7 mouse cellular contexts compared by ENCODE assay signal in genomic region chr1:36445508-36445907, GRCm38 (mm10). TPM values are rescaled to one million over a fixed set of nuclear protein-coding genes. Genes with fewer than 3 reads are reported as not detected.
A peak's percentile ranks its signal among the peaks of the same experiment; 100 is the strongest.
DNase-seq lines count a peak whose midpoint lies in the region; ATAC-seq and TF ChIP-seq lines count a peak whose summit lies in the region.

No protein-coding gene starts in this region.

- no peaks in the 10 kb centered on the region for H3K9me3 ChIP-seq in lung, embryonic 16.5 days (ENCODE audit: control insufficient read depth, low read length)
- no peaks in the 10 kb centered on the region for H3K9me3 ChIP-seq in forebrain, embryonic 11.5 days (ENCODE audit: control insufficient read depth, low read length)
- H3K9me3 ChIP-seq in limb, embryonic 14.5 days (ENCODE audit: control insufficient read depth, low read length): no peaks in the 10 kb centered on the region
- no peaks in the 10 kb centered on the region for H3K9me3 ChIP-seq in stomach, embryonic 16.5 days (replicated peaks; ENCODE audit: control insufficient read depth, low read length)

- ATAC-seq in lung, embryonic 16.5 days (ENCODE audit: low read depth): no peak
- ATAC-seq in forebrain, embryonic 11.5 days (replicated peaks; ENCODE audit: low FRiP score): peak; percentile 52; the same call in 1 of the 2 replicates
- no peak for ATAC-seq in limb, embryonic 14.5 days (ENCODE audit: low FRiP score, low read depth)
- no peak for ATAC-seq in stomach, embryonic 16.5 days (ENCODE audit: insufficient read depth, low FRiP score)

- no peak overlapping the region for H3K9ac ChIP-seq in lung, embryonic 16.5 days (ENCODE audit: low read length)
- H3K9ac ChIP-seq in forebrain, embryonic 11.5 days (ENCODE audit: low read length): 0 out of 2 replicates have a peak overlapping the region, but pooled peaks have one; percentile 10
- H3K9ac ChIP-seq in limb, embryonic 14.5 days (ENCODE audit: low read depth, low read length, severe bottlenecking): no peak overlapping the region
- no peak overlapping the region for H3K9ac ChIP-seq in stomach, embryonic 16.5 days (ENCODE audit: low read length)

- H3K4me1 ChIP-seq in lung, embryonic 16.5 days (replicated peaks; ENCODE audit: control insufficient read depth, insufficient read depth, low read length): 0 out of 2 replicates have a peak, but pooled peaks cover 4% of the 10 kb centered on the region
- H3K4me1 ChIP-seq in forebrain, embryonic 11.5 days (replicated peaks; ENCODE audit: control insufficient read depth, insufficient read depth, low read length): no peaks in the 10 kb centered on the region
- peaks cover 3% of the 10 kb centered on the region; the same call in 1 of the 2 replicates for H3K4me1 ChIP-seq in limb, embryonic 14.5 days (ENCODE audit: control insufficient read depth, insufficient read depth, low read length)
- H3K4me1 ChIP-seq in stomach, embryonic 16.5 days (ENCODE audit: control insufficient read depth, insufficient read depth, low read length): peaks cover 10% of the 10 kb centered on the region; the same call in 1 of the 2 replicates

- 39% methylated on average over 8 of the region's 8 CpGs for WGBS in lung, embryonic 16.5 days
- 45% methylated on average over 8 of the region's 8 CpGs for WGBS in forebrain, embryonic 11.5 days
- WGBS in limb, embryonic 14.5 days: 41% methylated on average over 8 of the region's 8 CpGs
- 38% methylated on average over 8 of the region's 8 CpGs for WGBS in stomach, embryonic 16.5 days

- DNase-seq in lung, postnatal 36 days: no peak
- no peak for DNase-seq in forebrain, embryonic 11.5 days (ENCODE audit: low spot score)
- no peak for DNase-seq in limb, embryonic 14.5 days (ENCODE audit: low spot score)
- DNase-seq in gastrocnemius, postnatal 4 days (ENCODE audit: low spot score in 2 of 2): no peak
- no peak for DNase-seq in left cerebral cortex, postnatal 36 days (ENCODE audit: low spot score in 2 of 2)

- peak overlapping the region; percentile 4; the same call in 1 of the 2 replicates for H3K4me2 ChIP-seq in lung, embryonic 16.5 days (ENCODE audit: low read depth, low read length)
- H3K4me2 ChIP-seq in forebrain, embryonic 11.5 days (ENCODE audit: low read depth, low read length, severe bottlenecking): peak overlapping the region; percentile 32
- H3K4me2 ChIP-seq in limb, embryonic 14.5 days (replicated peaks; ENCODE audit: low read depth, low read length, severe bottlenecking): no peak overlapping the region; the same call in 1 of the 2 replicates
- peak overlapping the region; percentile 41 for H3K4me2 ChIP-seq in stomach, embryonic 16.5 days (ENCODE audit: low read depth, low read length)

- H3K27me3 ChIP-seq in lung, embryonic 16.5 days (ENCODE audit: control insufficient read depth, insufficient read depth, low read depth, low read length): no peaks in the 10 kb centered on the region
- H3K27me3 ChIP-seq in forebrain, embryonic 11.5 days (ENCODE audit: control insufficient read depth, insufficient read depth, low read length): no peaks in the 10 kb centered on the region
- H3K27me3 ChIP-seq in limb, embryonic 14.5 days (ENCODE audit: control insufficient read depth, insufficient read depth, low read length): no peaks in the 10 kb centered on the region
- no peaks in the 10 kb centered on the region for H3K27me3 ChIP-seq in stomach, embryonic 16.5 days (ENCODE audit: control insufficient read depth, insufficient read depth, low read length)

- intact Hi-C loops in left cerebral cortex, postnatal 36 days (cut with DNase I): loop anchor here (5.0 kb wide), 1 partner anchor 67 kb away; the partner anchor contains the start of gene Cnnm3

- H3K27ac ChIP-seq in lung, embryonic 16.5 days (ENCODE audit: low read length): no peak overlapping the region
- peak overlapping the region; percentile 60; the same call in 1 of the 2 replicates for H3K27ac ChIP-seq in forebrain, embryonic 11.5 days (ENCODE audit: low read depth, low read length)
- H3K27ac ChIP-seq in limb, embryonic 14.5 days (replicated peaks; ENCODE audit: low read depth, low read length): no peak overlapping the region; the same call in 1 of the 2 replicates
- peak overlapping the region; percentile 51; the same call in 1 of the 2 replicates for H3K27ac ChIP-seq in stomach, embryonic 16.5 days (ENCODE audit: low read length)

- TF ChIP-seq POLR2A in limb, embryonic 14.5 days (IDR thresholded peaks at IDR 0.05; ENCODE audit: borderline replicate concordance, extremely low read depth, insufficient read depth, insufficient read length): no peak

- no peaks in the 10 kb centered on the region for H3K36me3 ChIP-seq in lung, embryonic 16.5 days (ENCODE audit: control insufficient read depth, insufficient read depth, low read length)
- no peaks in the 10 kb centered on the region for H3K36me3 ChIP-seq in forebrain, embryonic 11.5 days (ENCODE audit: control insufficient read depth, insufficient read depth, low read length)
- H3K36me3 ChIP-seq in limb, embryonic 14.5 days (ENCODE audit: control insufficient read depth, insufficient read depth, low read length): peaks cover 18% of the 10 kb centered on the region; the same call in 1 of the 2 replicates
- no peaks in the 10 kb centered on the region for H3K36me3 ChIP-seq in stomach, embryonic 16.5 days (ENCODE audit: control insufficient read depth, insufficient read depth, low read length)

- peak overlapping the region; percentile 83; the same call in 1 of the 2 replicates for H3K4me3 ChIP-seq in lung, embryonic 16.5 days (ENCODE audit: low read length)
- no peak overlapping the region for H3K4me3 ChIP-seq in forebrain, embryonic 11.5 days (ENCODE audit: low read depth, low read length)
- 0 out of 2 replicates have a peak overlapping the region, but pooled peaks have one; percentile 79 for H3K4me3 ChIP-seq in limb, embryonic 14.5 days (replicated peaks; ENCODE audit: low read length)
- H3K4me3 ChIP-seq in stomach, embryonic 16.5 days (replicated peaks; ENCODE audit: low read length): peak overlapping the region; percentile 87

RNA-seq across cellular contexts. Expression of gene Lman2l, which starts 0.4 kb away (rescaled TPM):
- 45.6 and 48.5 TPM in 2 replicates for polyA plus RNA-seq in lung, embryonic 16.5 days (2015; fragmentation: Nextera tagmentation; extraction: Ambion mirVana)
- 37.4 and 40.9 TPM in 2 replicates for polyA plus RNA-seq in forebrain, embryonic 11.5 days (2014; fragmentation: Nextera tagmentation; extraction: Ambion mirVana)
- 32.2 and 40.7 TPM in 2 replicates for polyA plus RNA-seq in limb, embryonic 14.5 days (2012; rRNA removed)
- 26.7 and 30.7 TPM in 2 replicates for polyA plus RNA-seq in limb, embryonic 14.5 days (2014; fragmentation: Nextera tagmentation; extraction: Ambion mirVana)
- 37.8 and 39.2 TPM in 2 replicates for polyA plus RNA-seq in stomach, embryonic 16.5 days (2015; fragmentation: Nextera tagmentation; extraction: Ambion mirVana)
- total RNA-seq in gastrocnemius, postnatal 4 days (2021): 10 to 100 TPM; 18.1 to 23.0 TPM
- total RNA-seq in left cerebral cortex, postnatal 36 days (2021): 10 to 100 TPM; 34.3 to 43.6 TPM

RNA-seq across cellular contexts. Expression of gene Cnnm4, which starts 25.9 kb away (rescaled TPM):
- polyA plus RNA-seq in lung, embryonic 16.5 days (2015; fragmentation: Nextera tagmentation; extraction: Ambion mirVana): 12.3 and 13.0 TPM in 2 replicates
- 14.6 and 15.0 TPM in 2 replicates for polyA plus RNA-seq in forebrain, embryonic 11.5 days (2014; fragmentation: Nextera tagmentation; extraction: Ambion mirVana)
- polyA plus RNA-seq in limb, embryonic 14.5 days (2012; rRNA removed): 7.3 and 9.4 TPM in 2 replicates
- 13.1 and 15.1 TPM in 2 replicates for polyA plus RNA-seq in limb, embryonic 14.5 days (2014; fragmentation: Nextera tagmentation; extraction: Ambion mirVana)
- polyA plus RNA-seq in stomach, embryonic 16.5 days (2015; fragmentation: Nextera tagmentation; extraction: Ambion mirVana): 16.7 and 18.5 TPM in 2 replicates
- 1 to 10 TPM; 6.9 to 8.1 TPM for total RNA-seq in gastrocnemius, postnatal 4 days (2021)
- total RNA-seq in left cerebral cortex, postnatal 36 days (2021): 10 to 100 TPM; 13.3 to 14.0 TPM

Comparison
In these comparisons a context has a peak if more than half of its experiments do, and no peak if none do; other contexts are left out.
1. H3K27ac ChIP-seq: peak in forebrain, embryonic 11.5 days (single experiment) and stomach, embryonic 16.5 days (single experiment); none in lung, embryonic 16.5 days (single experiment) and limb, embryonic 14.5 days (single experiment).